Mouse (Mus musculus) neural tube, embryonic 15.5 days (tissue): Measurements from ENCODE around the gene Rbm24. TPM values are rescaled to one million over a fixed set of nuclear protein-coding genes. Genes with fewer than 3 reads are reported as not detected.
A peak's percentile ranks its signal among the peaks of the same experiment; 100 is the strongest.

Experiments
- ATAC-seq: fragments of 200-750 bp; cut with Nextera tagmentation; 2 replicates; pipeline ENCODE4 v1.8.0; 2017; ENCODE audit warnings: mild to moderate bottlenecking, moderate TSS enrichment, moderate library complexity; ENCODE audit not compliant: low FRiP score
- H3K27ac ChIP-seq: fragments of 300-500 bp; sonication (generic); replicated peaks from 2 replicates; pipeline ENCODE4 v1.5.1; 2015; ENCODE audit warnings: mild to moderate bottlenecking, inconsistent platforms
- H3K27me3 ChIP-seq: fragments of 300-500 bp; sonication (generic); replicated peaks from 2 replicates; pipeline ENCODE4 v1.6.1; 2015; ENCODE audit warnings: inconsistent platforms
- H3K36me3 ChIP-seq: fragments of 300-500 bp; sonication (generic); 2 replicates; pipeline ENCODE4 v1.6.1; 2015; ENCODE audit warnings: inconsistent platforms
- H3K4me1 ChIP-seq: fragments of 300-500 bp; sonication (generic); 2 replicates; pipeline ENCODE4 v1.6.1; 2015; ENCODE audit warnings: inconsistent platforms
- H3K4me2 ChIP-seq: fragments of 300-500 bp; sonication (generic); 2 replicates; pipeline ENCODE4 v1.6.1; 2015; ENCODE audit warnings: inconsistent platforms, mild to moderate bottlenecking, moderate library complexity
- H3K4me3 ChIP-seq: fragments of 300-500 bp; sonication (generic); replicated peaks from 2 replicates; pipeline ENCODE4 v1.5.1; 2015; ENCODE audit warnings: mild to moderate bottlenecking, inconsistent platforms
- H3K9ac ChIP-seq: fragments of 300-500 bp; sonication (generic); replicated peaks from 2 replicates; pipeline ENCODE4 v1.6.1; 2015; ENCODE audit warnings: mild to moderate bottlenecking, inconsistent platforms
- H3K9me3 ChIP-seq: fragments of 300-500 bp; sonication (generic); replicated peaks from 2 replicates; pipeline ENCODE4 v1.6.1; 2016; ENCODE audit warnings: inconsistent platforms
- WGBS: fragments of 180-500 bp; shearing (Covaris S2); methylation state at CpG from one replicate; pipeline ENCODE4 v1.1.7; 2015; ENCODE audit warnings: mixed read lengths; 5-methylcytosine and 5-hydroxymethylcytosine counted together
- polyA plus RNA-seq: library from polyadenylated mRNA; unstranded; fragments of >200 nt; fragmentation: Nextera tagmentation; extraction: Ambion mirVana; gene quantifications from 2 replicates; pipeline ENCODE4 v1.2.1, GENCODE M21; 2015

Gene Rbm24
- polyA plus RNA-seq, 1 experiment from 2014 or later: 4.2 TPM

DNA sequence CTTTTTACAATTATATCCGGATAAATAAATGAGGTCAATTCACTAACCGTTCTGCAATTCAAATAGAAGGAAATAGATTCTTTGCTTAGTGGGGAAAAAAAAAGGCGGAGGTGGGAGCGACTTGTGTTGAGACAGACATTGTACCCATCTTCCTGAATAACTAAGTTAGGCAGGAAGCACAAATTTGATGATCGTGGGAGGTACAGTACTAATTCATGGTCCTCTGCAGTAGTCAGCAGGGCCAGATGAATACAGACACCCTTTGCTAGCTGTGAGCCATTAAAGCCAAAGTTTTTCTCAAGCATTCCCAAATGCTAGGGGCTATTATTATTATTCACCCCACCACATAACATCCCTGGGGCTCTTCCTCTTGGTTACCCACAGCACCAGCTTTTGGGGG lies 640 bp upstream of the Rbm24 start:
- 73% methylated on average over 5 of the region's 5 CpGs for WGBS
- peak overlapping the region; percentile 75; the same call in 1 of the 2 replicates for H3K9ac ChIP-seq
- H3K4me3 ChIP-seq: peak overlapping the region; percentile 69
- peak overlapping the region; percentile 56 for H3K27ac ChIP-seq
- H3K4me2 ChIP-seq: peak overlapping the region; percentile 88
- no peak for ATAC-seq
- peaks cover 20% of the 10 kb centered on the region for H3K4me1 ChIP-seq
- H3K9me3 ChIP-seq: no peaks in the 10 kb centered on the region
- H3K27me3 ChIP-seq: no peaks in the 10 kb centered on the region
- H3K36me3 ChIP-seq: no peaks in the 10 kb centered on the region

DNA sequence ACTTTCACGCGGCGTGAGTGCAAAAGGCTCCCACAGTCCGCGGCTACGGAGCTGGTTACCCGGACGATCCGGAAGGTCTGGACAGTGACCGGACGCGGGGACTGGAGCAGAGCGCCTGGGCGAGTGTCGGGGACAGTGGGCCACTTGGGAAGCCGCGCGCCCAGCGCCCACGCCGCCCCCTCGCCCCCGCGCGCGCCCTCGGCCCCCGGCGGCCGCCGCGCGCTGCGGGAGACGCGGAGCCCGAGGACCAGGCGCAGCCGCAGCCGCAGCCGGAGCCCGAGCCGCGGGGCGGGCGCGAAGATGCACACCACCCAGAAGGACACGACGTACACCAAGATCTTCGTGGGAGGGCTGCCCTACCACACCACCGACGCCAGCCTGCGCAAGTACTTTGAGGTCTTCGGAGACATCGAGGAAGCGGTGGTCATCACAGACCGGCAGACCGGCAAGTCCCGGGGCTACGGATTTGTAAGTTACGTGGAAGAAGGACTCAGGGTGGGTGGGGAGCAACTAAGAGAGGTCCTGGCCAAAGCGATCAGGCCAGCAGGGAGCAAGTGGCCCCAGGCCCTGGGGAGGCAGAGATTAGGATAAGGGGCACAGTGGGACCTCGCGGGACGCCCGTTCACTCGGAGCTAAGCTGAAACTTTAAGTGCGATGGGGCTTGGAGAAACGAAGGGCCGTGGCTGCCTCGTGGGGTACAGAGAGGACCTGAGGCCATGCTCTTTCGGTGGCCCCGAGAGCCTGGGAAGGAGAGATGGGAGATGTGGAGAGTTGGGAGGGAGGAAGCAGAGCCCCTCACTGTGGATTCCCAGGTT lies 704 bp downstream of the Rbm24 start:
- Histone ChIP-seq H3K4me2 (peak overlapping the region; percentile 88), H3K4me3 (peak overlapping the region; percentile 69), H3K9me3 (no peaks in the 10 kb centered on the region), H3K27me3 (no peaks in the 10 kb centered on the region), H3K27ac (peak overlapping the region; percentile 56), H3K4me1 (peaks cover 20% of the 10 kb centered on the region), H3K36me3 (no peaks in the 10 kb centered on the region), H3K9ac (peak overlapping the region; percentile 75)
- under 1% methylated on average over 73 of the region's 73 CpGs for WGBS
- ATAC-seq: peak; percentile 74

DNA sequence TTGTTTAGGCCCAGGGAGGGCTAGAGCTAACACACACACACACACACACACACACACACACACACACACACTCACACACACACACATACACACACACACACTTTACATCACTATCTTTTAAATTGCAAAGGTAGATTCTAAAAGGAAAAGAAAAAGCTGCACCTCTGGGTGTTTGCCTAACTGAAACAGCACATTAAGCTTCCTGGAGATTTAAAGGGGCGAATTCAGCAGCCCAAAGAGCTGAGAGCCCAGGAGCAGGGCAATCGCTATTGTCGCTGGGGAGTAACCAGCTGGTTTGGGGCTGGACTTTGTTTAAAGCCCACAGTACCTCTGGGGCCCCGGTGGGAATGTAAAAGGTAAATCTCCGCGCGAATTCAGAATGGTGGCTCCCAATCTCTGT lies 1.4 kb downstream of the Rbm24 start:
- H3K9me3 ChIP-seq: no peaks in the 10 kb centered on the region
- H3K27me3 ChIP-seq: no peaks in the 10 kb centered on the region
- no peak for ATAC-seq
- H3K9ac ChIP-seq: peak overlapping the region; percentile 44
- WGBS: 6% methylated on average over 7 of the region's 7 CpGs
- peak overlapping the region; percentile 30 for H3K27ac ChIP-seq
- peak overlapping the region; percentile 88 for H3K4me2 ChIP-seq
- H3K4me3 ChIP-seq: peak overlapping the region; percentile 69
- peaks cover 20% of the 10 kb centered on the region for H3K4me1 ChIP-seq
- H3K36me3 ChIP-seq: no peaks in the 10 kb centered on the region

DNA sequence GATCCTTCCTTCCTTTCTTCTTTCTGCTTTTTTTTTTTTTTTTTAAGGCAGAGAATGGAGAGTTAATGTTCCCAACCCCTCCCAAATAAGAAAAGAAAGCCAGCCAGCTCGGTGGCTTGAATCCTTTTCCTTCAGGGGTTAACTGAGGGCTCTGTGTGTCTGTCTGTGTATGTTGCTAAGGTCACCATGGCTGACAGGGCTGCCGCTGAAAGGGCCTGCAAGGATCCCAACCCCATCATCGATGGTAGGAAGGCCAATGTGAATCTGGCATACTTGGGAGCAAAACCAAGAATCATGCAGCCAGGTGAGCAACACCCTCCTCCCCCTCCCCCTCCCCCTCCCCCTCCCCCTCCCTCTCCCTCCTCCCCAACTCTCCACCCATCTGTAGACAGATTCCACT lies 1.9 kb downstream of the Rbm24 start:
- Histone ChIP-seq H3K4me3 (peak overlapping the region; percentile 69), H3K9ac (peak overlapping the region; percentile 44), H3K36me3 (no peaks in the 10 kb centered on the region), H3K4me1 (peaks cover 20% of the 10 kb centered on the region), H3K4me2 (peak overlapping the region; percentile 88), H3K27ac (peak overlapping the region; percentile 30; the same call in 1 of the 2 replicates), H3K9me3 (no peaks in the 10 kb centered on the region), H3K27me3 (no peaks in the 10 kb centered on the region)
- 6% methylated on average over 3 of the region's 3 CpGs for whole genome bisulfite sequencing
- ATAC-seq: no peak

DNA sequence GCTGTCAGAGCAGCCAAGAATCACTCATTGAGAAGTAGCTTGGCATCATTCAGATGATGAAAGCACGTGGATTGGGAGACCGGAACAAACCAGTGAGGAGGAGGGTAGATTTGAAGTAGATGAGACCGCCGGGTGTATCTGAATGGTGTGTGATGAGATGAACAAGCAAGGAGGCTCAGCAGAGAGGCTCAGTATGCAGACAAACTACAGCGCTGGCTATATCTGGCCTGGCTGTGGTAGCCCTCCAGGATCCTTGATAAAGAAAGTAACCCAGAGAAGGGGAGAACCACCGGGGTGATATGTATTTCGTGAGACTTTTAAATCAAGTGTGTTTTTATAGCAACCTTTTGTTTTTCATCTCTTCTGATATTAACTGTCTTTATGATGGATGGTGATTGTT lies 5.6 kb downstream of the Rbm24 start:
- H3K9me3 ChIP-seq: no peaks in the 10 kb centered on the region
- H3K4me2 ChIP-seq: no peak overlapping the region
- WGBS: 95% methylated on average over 7 of the region's 7 CpGs
- no peaks in the 10 kb centered on the region for H3K27me3 ChIP-seq
- H3K4me3 ChIP-seq: no peak overlapping the region
- H3K27ac ChIP-seq: no peak overlapping the region
- H3K9ac ChIP-seq: no peak overlapping the region
- H3K36me3 ChIP-seq: peaks cover under 1% of the 10 kb centered on the region; the same call in 1 of the 2 replicates
- ATAC-seq: no peak
- H3K4me1 ChIP-seq: peaks cover 15% of the 10 kb centered on the region

DNA sequence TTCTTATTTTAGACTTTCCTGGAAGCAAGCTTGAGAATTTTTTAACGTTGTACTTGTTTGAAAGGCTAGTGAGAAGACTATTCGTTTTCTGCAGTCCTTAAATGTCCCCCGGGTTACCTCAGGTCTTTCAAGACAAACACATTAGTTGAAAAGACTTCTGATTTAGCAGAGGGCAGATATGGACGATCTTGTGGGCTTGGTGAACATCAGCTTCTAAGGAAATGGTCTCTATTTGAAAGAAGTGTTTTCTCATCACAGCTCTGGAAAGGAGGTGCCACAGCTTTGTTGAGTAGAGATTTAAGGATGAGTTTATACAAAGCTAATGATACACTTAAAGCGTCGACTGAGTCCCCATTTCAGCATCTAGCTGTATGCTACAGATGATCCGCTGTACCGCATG lies 6.1 kb downstream of the Rbm24 start:
- Histone ChIP-seq H3K4me2 (no peak overlapping the region), H3K9me3 (no peaks in the 10 kb centered on the region), H3K27ac (no peak overlapping the region), H3K9ac (no peak overlapping the region), H3K4me1 (peaks cover 9% of the 10 kb centered on the region; the same call in 1 of the 2 replicates), H3K27me3 (no peaks in the 10 kb centered on the region), H3K4me3 (no peak overlapping the region), H3K36me3 (peaks cover 6% of the 10 kb centered on the region; the same call in 1 of the 2 replicates)
- ATAC-seq: no peak
- 88% methylated on average over 8 of the region's 8 CpGs for WGBS

DNA sequence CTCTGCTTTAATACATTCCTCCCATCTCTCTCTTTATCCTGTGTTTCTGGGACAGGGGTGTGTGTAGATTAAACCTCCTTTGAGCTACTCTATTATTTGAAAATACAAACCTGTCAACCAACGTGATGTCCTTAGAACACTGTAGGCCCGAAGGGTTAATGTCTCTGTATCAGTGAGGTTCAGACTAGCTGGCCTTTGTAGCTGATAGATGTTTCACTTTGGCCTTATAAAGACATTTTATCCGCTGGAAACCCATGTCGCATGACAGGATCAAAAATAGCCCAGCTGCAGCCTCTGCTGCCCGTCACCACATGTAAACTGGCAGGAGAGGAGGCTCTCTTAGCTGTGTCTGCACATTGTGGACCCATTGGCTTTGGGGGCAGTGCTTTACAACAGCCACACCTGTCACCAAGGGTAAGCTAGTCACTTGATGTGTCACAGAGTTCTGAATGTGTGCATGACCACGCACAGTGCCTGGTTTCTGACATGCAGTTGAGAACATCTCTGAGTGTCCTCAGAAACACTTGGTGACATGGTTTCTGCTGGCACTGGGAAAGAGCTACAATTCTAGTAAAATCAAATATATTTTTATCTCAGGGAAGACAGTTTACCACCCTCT lies 8.5 kb downstream of the Rbm24 start:
- no peak overlapping the region for H3K4me2 ChIP-seq
- no peaks in the 10 kb centered on the region for H3K27me3 ChIP-seq
- 88% methylated on average over 6 of the region's 6 CpGs for WGBS
- H3K4me3 ChIP-seq: no peak overlapping the region
- H3K27ac ChIP-seq: no peak overlapping the region
- H3K36me3 ChIP-seq: peaks cover 8% of the 10 kb centered on the region; the same call in 1 of the 2 replicates
- no peak overlapping the region for H3K9ac ChIP-seq
- H3K4me1 ChIP-seq: no peaks in the 10 kb centered on the region
- ATAC-seq: no peak
- no peaks in the 10 kb centered on the region for H3K9me3 ChIP-seq

DNA sequence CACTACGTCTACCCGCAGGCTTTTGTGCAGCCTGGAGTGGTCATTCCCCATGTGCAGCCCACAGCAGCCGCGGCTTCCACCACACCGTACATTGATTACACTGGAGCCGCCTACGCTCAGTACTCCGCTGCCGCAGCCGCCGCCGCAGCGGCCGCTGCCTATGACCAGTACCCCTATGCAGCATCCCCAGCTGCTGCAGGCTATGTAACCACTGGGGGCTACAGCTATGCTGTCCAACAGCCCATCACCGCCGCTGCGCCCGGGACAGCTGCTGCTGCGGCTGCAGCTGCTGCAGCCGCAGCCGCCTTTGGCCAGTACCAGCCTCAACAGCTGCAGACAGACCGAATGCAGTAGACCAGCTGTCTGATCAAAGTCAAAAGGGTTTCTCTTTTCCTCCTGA lies 10.7 kb downstream of the Rbm24 start:
- no peaks in the 10 kb centered on the region for H3K9me3 ChIP-seq
- H3K27me3 ChIP-seq: no peaks in the 10 kb centered on the region
- H3K4me1 ChIP-seq: no peaks in the 10 kb centered on the region
- H3K4me3 ChIP-seq: 0 out of 2 replicates have a peak overlapping the region, but pooled peaks have one; percentile 2
- no peak overlapping the region for H3K9ac ChIP-seq
- peak overlapping the region; percentile 34; the same call in 1 of the 2 replicates for H3K4me2 ChIP-seq
- WGBS: 75% methylated on average over 22 of the region's 22 CpGs
- peaks cover 8% of the 10 kb centered on the region; the same call in 1 of the 2 replicates for H3K36me3 ChIP-seq
- no peak overlapping the region for H3K27ac ChIP-seq
- no peak for ATAC-seq

DNA sequence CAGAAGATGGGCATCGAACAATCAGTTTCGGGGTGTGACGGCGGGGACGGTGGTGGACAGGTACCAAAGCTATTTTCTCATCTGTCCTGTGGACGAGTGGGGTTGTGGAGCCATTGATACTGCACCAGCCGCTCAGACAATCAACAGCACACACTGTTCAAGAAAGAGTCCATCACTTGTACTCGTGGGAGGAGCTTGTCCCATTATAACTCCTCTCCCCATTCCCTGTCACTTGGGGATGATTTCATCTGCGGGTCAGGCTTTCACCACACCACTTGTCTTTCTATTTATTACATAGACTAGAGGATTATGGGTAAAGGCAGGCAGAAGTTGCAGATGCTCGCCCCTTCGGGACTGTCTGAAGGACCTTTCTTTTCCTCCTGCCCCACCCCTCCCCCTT lies 11.6 kb downstream of the Rbm24 start:
- no peak overlapping the region for H3K27ac ChIP-seq
- no peak overlapping the region for H3K4me3 ChIP-seq
- H3K9ac ChIP-seq: no peak overlapping the region
- ATAC-seq: no peak
- no peak overlapping the region for H3K4me2 ChIP-seq
- WGBS: 97% methylated on average over 11 of the region's 11 CpGs
- no peaks in the 10 kb centered on the region for H3K9me3 ChIP-seq
- H3K4me1 ChIP-seq: no peaks in the 10 kb centered on the region
- peaks cover 8% of the 10 kb centered on the region; the same call in 1 of the 2 replicates for H3K36me3 ChIP-seq
- no peaks in the 10 kb centered on the region for H3K27me3 ChIP-seq

DNA sequence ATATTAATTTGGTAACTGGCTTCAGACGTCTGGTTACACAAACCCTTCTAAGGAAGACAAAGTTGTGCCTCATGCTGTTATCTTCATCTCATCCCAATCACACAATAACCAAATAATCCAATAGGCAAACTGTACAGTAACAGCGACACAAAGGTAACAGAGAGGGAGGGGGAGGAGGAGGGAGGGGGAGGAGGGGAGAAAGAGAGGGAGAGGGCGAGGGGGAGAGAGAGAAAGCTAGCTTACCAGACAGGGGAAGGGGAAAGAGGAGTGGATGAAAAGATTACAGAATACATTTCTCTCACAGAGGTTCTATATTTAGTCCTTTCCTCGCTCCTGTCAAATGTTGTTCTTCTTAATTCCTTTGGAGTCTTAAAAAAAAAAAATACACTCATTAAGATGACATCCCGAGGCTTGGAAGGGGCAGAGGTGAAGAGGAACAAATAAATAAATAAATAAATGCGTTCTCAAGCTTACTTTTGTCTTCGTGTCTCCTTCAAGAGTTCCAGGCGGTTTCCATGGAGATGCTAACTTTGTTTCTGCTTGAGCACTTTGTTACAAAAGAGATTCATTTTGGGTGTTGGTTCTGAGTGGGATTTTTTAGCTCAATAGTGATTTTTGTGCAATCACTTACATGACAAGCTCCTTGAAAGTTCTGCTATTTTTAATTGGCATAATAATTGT lies 15.8 kb downstream of the Rbm24 start:
- H3K27me3 ChIP-seq: no peaks in the 10 kb centered on the region

DNA sequence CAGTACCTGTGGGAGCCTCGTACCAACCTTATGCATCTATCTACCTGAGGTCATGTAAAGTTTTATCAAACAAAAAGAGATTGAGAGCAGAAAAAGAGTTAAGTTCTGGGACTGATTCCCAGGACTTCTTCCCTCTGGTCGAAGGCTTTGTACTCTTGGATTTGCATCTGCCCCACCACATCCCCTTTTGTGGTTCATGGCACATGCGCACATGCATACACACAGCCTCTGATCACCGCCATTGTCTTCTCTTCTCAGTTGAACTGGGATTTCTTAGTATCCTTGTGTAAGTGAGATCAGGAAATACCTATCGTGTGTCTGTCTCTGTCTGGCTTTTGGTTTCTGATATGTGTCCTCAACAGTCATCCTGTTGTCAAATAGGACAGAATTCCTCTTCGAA lies 20.7 kb downstream of the Rbm24 start:
- Histone ChIP-seq H3K36me3 (no peaks in the 10 kb centered on the region), H3K4me2 (no peak overlapping the region), H3K27me3 (no peaks in the 10 kb centered on the region), H3K9ac (no peak overlapping the region), H3K4me3 (no peak overlapping the region), H3K27ac (no peak overlapping the region), H3K9me3 (no peaks in the 10 kb centered on the region), H3K4me1 (no peaks in the 10 kb centered on the region)
- WGBS: 80% methylated on average over 6 of the region's 6 CpGs
- ATAC-seq: no peak

More for the DNA sequence above, 15.8 kb downstream of the Rbm24 start:
- no peak overlapping the region for H3K27ac ChIP-seq
- H3K36me3 ChIP-seq: peaks cover 5% of the 10 kb centered on the region; the same call in 1 of the 2 replicates
- H3K4me3 ChIP-seq: no peak overlapping the region
- no peak for ATAC-seq
- H3K4me1 ChIP-seq: no peaks in the 10 kb centered on the region
- H3K9ac ChIP-seq: no peak overlapping the region
- no peaks in the 10 kb centered on the region for H3K9me3 ChIP-seq
- H3K4me2 ChIP-seq: no peak overlapping the region
- WGBS: 19% methylated on average over 8 of the region's 8 CpGs
